Mouse (Mus musculus) kidney, postnatal 14 days (tissue): ENCODE results near the gene Mllt10.
A peak's percentile ranks its signal among the peaks of the same experiment; 100 is the strongest.

Source experiments
- DNase-seq: peaks from one replicate; pipeline ENCODE4 v3.0.0; 2022; ENCODE audit warnings: mixed read lengths

Mllt10 gene

DNA sequence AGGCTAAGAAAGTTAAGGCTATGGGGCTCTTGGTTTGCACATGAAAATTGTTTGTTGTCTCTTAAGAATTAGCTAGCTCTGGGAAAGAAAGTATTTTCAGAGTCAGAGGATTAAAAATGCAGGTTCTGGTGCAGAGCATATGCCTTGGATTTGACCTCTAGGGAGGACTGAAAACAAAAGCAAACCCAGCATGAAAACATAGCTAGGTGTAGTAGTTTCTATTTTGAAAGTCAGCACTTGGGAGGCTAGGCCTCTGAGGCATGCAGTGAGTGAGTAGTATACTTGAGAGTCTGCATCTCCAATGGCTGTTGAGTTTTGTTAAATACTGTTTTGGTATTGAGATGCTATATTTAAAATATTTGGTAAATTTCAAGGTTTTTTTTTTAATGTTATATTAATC lies 39.3 kb downstream of the Mllt10 start:
- DNase-seq: no peak

DNA sequence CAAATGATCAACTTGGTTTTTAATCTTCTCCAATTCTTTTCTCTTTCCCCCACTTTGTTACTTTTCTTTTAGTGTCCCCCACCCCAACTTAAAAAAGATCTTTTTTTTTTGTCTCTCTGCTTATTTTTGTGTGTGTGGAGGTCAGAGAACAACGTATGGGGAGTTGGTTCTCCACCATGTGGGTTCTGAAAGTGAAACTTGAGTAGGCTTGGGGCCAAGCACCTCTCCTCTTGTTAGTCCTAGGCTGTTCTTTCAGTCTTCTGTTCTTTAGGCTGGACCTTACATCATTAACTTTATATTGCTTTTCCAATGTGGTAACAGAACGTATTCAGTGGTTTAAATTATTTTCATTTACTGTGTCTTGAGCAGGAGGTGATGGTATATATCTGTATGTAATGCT lies 40.8 kb downstream of the Mllt10 start:
- no peak for DNase-seq

DNA sequence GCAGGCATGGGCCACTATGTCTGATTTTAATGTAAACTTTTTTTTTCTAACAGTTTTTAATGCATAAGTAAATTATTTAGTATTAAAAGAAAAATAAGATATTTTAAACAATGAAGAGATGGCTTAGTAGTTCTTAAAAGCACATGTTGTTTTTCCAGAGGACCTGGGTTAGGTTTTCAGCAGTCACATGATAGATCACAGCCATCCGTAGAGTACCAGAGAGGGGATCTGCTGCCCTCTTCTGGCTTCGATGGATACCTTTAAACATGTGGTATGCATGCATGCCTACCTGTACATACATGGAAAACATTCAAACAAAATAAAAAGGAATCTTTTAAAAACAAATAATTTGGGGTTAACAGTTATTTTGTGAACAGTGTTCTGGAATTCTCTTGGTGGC lies 45.9 kb downstream of the Mllt10 start:
- no peak for DNase-seq

DNA sequence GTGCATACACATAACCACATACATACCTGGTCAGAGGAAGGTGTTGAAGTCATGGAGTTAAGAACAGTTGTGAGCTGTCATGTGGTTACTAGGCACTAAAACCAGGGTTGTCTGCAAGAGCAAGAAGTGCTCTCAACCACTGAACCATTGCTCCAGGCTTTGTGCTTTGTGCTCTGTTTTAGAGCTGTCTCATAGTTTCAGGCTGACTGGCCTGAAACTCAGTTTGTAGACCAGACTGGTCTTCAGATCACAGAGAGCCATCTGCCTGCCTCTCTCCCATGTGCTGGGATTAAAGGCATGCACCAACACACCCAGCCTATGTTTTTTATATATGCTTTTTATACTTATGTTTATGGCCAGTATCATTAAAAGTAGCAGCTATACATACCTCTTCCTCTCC lies 52.5 kb downstream of the Mllt10 start:
- DNase-seq: no peak

DNA sequence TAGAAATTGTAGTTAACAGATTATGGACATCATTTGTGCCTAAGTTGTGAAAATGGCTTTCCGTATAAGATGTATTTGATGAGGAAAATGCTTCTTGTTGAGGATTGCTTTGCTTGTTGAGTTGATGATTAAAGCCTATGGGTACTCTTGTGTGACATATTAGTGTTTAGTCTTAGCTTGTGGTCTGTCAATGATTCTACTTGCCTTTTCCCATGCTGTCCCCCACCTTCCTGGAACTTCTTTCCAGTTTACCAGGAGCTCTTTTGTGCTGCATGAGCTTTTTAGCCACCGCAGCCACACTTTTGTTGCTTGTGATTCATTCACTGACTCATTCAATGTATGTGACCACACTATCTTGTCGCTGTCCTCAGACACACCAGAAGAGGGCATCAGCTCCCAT lies 53.2 kb downstream of the Mllt10 start:
- DNase-seq: peak; percentile 10

DNA sequence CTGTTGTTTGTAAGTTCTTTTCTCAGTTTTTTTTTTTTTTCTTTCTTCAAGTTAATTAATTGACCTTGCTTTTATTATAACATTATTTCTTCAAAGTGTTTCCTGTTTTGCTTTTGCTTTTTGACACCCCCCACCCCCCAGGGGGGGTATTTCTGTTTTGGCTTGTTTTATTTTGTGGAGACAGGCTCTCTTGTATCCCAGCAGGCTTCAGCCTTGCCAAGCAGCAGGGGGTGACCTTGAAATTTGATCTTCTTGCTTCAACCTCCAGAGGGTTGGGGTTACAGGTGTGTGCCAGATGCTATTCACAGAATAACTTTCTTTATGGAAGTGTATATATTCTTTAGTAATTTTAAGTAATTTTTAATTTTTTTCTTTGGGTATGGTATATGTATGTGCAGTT lies 56.4 kb downstream of the Mllt10 start:
- DNase-seq: peak; percentile 38

DNA sequence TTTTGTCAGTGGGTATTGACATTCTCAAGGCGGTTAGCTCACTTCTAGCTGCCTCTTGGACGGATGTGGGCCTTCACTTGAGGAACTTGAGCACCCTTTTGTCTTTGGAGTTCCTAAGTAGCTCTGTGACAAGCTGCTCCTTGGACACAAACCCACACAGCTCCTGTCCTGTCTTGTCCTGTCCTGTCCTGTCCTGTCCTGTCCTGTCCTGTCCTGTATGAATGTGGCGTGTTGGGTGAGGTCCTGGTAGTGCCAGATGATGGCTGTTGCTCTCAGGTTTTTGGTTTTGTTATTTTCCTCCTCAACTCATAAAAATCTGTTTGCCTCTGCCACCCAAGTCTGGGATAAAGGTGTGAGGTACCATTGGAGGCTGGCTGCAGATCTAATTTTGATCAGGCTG lies 61.4 kb downstream of the Mllt10 start:
- DNase-seq: no peak

DNA sequence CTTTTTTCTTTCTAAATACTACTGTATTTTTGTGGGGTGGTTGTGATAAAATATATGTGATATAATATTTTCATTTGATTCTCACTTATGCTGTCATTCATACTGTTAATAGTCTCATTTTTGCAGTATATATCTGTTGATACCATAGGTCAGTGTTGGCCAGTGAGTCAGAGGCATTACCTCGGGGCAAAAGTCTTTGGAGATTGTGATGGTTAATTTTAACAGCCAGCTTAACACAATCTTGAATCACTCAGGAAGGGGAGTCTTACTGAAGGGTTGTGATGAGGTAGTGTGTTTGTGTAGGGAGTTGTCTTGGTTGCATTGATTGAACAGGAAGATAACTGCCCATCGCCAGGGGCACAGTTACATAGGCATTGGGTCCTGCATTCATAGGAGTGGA lies 83.1 kb downstream of the Mllt10 start:
- no peak for DNase-seq

DNA sequence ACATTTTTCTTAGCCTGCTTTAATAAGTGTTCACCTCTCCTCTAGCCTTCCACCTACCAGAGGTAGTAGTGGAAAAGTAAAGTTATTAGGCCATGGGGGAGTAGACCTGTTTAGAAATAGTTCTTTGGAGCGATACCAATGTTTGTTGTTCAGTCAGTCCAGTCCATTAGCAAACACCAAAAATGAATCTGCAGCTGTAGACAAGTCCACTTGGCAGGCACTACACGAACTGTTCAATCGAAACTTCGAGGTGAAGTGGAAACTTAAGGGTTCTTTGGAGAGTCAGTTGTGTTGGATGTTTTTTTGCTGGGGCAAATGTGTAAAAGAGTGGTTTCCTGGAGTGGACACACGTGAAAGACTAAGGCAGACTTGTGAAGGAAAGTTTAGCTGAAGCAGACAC lies 84.6 kb downstream of the Mllt10 start:
- DNase-seq: no peak

DNA sequence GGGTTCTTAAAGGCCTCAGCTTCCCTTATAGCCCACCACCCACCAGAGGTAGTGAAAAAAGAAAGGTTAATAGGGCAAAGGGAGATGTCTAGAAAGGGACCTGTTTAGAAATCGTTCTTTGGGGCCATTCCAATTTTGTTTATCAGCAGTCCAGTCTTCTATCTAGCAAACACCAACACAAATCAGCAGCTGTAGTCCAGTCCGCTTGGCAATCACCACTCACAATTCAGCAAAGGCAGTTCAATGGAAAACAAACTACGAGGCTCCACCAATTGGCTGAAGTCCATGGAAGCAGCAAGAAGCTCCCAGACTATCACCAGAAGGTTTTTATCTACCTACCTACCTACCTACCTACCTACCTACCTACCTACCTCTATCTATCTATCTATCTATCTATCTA lies 101.1 kb downstream of the Mllt10 start:
- no peak for DNase-seq

DNA sequence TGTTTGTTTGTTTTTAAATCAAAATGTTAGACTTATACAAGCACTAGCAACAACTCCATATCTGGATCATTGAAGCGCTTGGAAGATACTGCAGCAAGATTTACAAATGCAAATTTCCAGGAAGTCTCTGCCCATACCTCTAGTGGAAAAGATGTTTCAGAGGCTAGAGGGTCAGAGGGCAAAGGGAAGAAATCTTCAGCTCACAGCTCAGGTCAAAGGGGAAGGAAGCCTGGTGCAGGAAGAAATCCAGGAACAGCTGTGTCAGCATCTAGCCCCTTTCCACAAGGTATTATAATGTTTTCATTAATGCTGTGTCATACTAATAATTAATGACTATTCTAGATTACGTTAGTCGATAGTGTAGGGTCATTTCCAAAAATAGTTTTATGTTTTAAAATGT lies 104.4 kb downstream of the Mllt10 start:
- no peak for DNase-seq

DNA sequence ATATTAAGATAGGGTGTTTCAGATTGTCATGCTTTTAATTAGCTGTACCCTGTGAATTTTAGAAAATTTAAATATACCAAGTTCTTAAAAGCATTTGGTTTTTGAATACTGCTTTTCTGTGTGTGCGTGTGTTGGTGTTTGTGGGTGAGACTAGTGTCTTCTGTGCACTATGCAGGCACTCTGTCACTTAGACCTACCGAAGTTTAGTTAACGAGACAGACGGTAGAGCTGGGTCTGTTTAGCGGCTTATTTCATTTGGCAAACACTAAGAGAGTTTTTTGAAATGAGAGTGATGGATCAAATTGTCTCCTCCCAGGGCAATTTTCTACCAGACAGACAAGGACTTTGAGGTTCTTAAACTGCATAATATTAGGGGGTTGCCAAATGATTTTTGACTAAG lies 106.0 kb downstream of the Mllt10 start:
- no peak for DNase-seq

DNA sequence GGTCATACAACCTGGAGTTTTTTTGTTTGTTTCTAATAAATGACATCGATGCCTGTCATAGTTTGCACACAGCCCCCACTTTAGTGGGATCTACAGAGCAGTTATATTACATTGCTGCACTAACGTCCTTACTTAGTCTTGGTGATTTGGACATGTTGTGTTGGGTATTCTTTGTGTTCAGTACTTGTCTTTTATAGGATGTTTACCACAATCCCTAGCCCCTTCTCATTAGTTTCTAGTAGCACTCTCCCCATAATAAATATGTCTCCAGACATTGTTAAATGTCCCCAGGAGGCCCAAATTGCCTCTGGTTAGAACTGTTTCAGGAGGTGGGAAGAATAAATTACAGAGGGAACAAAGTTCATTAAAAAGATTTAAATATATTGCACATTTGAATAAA lies 110.5 kb downstream of the Mllt10 start:
- no peak for DNase-seq

DNA sequence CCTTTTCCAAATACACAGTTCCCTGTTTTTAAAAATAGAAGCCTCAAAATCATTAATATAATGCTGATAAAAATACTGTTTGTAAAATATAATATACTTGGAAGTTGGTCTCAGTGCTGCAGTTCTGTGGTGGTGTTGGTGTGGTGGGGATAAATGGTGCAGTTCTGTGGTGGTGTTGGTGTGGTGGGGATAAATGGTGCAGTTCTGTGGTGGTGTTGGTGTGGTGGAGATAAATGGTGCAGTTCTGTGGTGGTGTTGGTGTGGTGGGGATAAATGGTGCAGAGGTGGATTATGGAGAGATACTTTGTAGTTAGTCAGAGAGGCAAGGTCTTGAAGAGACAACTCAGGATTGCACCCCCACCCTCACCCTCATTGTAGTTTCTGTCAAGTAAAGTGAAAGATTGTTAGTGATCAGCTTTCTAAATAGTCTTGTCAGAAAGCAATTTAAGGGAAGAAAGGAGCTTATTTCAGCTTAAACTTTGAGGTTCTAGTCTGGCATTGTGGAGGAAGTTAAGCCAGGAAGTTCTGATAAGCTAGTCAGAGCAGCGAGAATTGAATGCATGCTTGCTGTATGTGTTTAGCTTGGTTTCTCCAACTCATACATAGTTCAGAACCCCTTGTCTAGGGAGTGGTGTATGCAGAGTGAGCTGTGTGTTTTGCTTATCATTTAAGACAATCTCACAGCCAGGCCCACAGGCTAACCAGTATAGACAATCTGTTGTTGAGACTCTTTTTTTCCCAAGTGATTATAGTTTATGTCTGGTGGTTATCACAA lies 114.3 kb downstream of the Mllt10 start:
- DNase-seq: no peak

DNA sequence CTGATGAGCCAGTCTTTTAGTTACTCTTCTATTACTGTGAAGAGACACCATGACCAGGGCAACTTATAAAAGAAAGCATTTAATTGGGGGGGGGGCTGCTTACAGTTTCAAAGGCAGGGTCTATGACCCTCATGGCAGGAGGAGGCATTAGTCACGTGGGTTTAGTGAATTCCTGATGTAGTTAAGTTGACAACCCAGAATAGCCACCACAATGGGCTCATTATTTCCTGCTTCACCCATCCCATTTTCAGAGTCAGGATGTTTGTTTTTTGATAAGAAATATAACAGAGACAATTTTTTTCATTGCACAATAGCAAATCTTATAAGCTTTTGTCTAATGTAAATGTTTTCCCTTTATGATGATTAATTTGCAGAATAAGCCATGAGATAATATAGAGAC lies 120.2 kb downstream of the Mllt10 start:
- DNase-seq: no peak

DNA sequence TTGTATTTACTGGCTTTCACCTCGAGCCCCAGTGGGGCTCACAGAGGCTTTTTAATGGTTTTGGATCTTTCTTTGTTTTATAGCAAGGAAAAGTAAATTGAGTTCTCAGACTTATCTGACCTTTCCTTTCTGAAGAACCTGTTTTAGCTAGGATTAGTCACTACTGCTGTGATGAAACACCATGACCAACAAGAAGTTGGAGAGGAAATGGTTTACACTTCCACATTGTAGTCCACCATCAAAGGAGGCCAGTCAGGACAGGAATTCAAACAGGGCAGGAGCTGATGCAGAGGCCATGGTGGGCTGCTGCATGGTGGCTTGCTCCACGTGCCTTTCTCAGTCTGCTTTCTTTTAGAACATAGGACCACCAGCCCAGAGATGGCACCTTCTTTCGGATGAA lies 121.2 kb downstream of the Mllt10 start:
- no peak for DNase-seq

DNA sequence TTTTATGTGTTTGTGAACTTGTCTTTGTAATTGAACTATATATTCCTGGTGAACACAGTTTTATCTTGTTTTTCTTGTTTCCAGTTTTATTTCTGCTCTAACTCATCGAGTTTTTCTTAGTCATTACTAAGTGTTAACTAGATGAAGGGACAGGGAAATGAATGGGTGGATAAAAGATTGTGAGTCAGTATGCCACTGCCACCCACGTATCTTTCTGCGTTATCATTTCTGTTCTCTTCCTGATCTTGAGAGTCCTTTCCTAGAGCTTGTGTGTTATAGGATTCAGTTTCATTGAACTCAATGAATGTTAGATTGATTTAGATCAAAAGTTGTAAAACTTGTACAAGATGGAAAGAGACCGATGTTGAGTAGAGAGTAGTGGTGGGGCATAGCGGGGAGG lies 125.3 kb downstream of the Mllt10 start:
- DNase-seq: no peak

DNA sequence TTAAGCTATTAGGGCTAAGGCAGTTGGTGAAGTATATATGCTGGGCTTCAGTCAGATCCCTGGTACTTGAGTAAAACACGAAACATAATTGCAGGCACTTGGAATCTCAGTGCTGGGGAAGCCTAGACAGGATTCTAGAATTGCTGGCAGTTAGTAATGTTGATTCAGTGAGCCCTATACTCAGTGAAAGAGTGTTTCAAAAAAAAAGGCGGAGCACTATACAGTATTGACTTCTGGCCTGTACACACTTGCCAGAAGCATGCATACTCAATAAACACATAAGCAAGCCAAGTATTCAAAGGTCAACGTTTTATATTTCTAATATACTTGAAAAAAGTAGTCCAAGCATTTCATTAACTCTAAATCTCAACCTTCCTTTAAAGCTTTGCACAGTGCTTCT lies 126.6 kb downstream of the Mllt10 start:
- DNase-seq: no peak

DNA sequence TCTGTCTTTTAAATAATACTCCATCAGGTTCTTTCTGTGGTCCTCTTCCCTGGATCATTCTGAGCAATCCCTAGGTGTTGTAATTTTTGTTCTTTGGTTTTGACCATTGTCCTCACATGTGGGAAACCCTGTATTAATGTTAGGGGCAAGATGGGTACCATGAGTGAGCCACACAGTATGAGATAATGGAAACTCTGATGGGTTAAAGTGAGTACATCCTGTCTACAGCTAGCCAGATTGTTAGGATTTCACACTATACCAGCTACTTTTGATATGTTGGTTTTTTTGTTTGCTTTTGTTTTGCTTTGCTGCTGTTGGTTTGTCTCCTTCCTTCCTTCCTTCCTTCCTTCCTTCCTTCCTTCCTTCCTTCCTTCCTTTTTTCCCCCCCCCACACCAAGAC lies 128.0 kb downstream of the Mllt10 start:
- no peak for DNase-seq

DNA sequence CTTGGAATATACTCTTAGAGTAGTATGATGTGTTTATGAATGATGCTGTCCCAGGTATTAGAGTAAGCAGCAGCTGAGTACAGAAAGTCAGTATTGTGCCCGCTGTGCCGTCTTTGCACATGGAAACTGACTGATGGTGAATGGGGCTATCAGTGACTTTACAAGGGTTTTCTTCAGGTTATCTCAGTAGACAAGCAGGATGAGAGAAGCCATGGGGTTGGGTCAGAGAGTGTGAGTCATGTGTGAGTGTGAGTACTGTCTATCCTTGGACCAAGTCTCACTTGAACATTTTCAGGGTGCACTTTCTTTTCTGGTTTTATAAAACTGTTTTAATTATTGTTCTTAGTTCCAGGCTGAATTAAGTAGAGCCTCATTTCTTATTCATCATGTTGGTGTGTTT lies 133.3 kb downstream of the Mllt10 start:
- no peak for DNase-seq

DNA sequence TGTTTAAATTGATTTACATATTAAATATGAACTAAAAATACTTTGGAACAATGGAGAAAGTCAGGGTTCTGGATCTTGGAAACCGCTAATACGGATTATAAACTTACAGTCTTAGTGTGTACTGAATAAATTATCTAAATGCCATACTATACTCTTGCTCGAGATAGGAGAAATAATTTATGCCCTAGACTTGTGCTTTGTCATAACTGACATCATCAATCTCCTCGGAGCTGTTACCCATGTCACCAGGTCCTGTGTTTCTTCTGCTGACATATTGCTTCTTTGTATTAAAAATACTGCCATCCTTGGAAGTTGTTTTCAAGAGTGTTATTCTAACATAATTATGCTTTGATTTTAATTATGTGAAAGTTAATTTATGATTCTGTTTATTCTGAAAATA lies 140.2 kb downstream of the Mllt10 start:
- no peak for DNase-seq

DNA sequence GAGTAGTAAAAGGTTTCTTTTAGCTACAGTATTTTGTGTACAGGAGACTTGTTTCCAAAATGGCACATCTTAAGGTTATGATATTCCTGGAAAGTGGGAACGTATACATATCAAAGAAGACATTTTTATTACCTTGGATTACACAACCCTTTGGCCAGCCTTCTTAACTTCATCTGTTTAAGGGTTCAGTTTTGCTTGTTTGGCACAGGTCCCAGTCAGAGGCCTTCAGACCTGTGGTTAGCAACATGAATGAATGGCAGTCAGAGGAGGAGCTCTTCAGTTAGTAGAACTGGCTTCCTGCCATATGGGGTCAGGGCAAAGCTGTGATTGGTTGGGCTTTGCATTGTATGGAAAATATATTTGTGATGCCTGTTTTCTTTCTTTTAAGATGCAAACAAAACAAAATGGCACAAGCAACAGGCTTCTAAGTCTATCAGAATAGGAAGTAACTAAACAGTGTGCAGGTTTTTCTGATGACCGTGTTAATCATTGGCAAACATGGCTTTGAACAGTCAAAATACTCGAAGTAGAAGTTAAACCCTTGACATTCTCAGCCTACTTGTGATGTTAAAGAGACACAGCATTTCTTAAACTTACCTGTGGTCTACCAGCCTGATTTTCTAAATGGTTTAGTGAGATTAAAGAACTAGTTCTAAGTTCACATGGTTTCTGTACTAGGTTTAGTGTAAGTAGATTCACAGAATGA lies 140.8 kb downstream of the Mllt10 start:
- DNase-seq: peak; percentile 80

DNA sequence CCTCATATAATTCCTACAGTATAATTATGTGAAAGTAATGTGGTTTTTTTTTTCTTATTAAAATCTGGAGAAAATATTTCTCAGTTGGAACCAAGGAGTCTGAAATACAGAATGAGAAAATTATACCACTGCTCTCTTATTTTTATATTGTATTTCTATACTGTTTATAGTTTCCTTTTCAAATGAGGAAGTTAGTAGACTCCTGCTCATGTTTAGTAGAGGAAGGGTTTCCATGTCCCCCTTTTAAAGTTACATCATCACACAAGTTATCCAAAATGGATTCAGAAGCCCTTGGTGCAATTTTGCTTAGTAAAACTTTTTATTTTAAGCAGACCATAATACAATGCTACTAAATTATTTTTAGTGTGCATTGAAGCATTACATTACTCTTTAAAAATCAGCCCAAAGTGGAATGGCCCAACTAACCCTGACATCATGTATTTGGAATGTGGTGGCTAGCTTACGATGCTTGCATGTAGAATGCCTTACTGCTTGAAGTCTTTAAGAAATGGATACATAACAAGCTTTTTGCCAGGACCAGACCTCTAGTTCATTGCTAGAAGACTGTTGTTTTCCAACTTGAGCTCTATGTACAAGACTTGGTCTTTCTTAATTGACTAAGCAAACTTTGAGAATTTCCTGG lies 146.9 kb downstream of the Mllt10 start:
- DNase-seq: no peak

DNA sequence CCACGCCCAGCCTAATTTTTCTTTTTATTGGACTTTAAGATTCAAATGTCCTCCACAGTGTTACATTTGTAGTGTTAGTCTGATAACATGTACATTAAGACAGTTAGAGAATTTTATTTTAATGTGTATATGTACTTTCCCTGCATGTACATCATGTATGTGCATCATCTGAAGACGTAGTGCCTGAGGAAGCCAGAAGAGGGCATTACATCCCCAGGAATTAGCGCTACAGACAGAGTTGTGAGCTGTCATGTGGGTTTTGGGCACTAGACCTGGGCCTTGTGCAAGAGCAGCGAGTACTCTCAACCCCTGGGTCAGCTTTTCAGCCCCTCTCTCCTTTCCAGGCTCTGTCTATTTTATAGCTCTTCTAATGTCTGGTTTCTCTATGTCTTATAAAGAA lies 147.9 kb downstream of the Mllt10 start:
- no peak for DNase-seq
